Mouse (Mus musculus) left cerebral cortex, adult 2 months (tissue): ENCODE measurements around the gene Micu1. TPM values are rescaled to one million over a fixed set of nuclear protein-coding genes. Genes with fewer than 3 reads are reported as not detected.

Experiments
- DNase-seq, 2 experiments: peaks; one replicate each; pipeline ENCODE4 v3.0.0; 2021 to 2022; ENCODE audit warnings: low spot score in 2 of 2, mixed read lengths in 1 of 2; ENCODE audit errors: extremely low spot score in 1 of 2
- H3K27ac ChIP-seq: fragments of 200-600 bp; 2 replicates; pipeline ENCODE4 v1.8.1; 2022
- H3K4me3 ChIP-seq: fragments of 200-600 bp; 2 replicates; pipeline ENCODE4 v1.8.1; 2022
- CTCF ChIP-seq: fragments of 200-600 bp; IDR thresholded peaks from 2 replicates; pipeline ENCODE4 v1.8.1; 2022; ENCODE audit warnings: antibody characterized with exemption, mild to moderate bottlenecking, moderate library complexity
- intact Hi-C: fragments of 180-260 bp; cut with DNase I; formaldehyde crosslinking; loops from one replicate; pipeline ENCODE4 v1.15.1; 2025
- total RNA-seq, 2 experiments: library from RNA; stranded (reverse); gene quantifications; 2 replicates each; pipeline ENCODE4 v1.2.3; 2021

Micu1 gene
- total RNA-seq, 2 experiments from 2014 or later: 85.2 to 89.9 TPM

DNA sequence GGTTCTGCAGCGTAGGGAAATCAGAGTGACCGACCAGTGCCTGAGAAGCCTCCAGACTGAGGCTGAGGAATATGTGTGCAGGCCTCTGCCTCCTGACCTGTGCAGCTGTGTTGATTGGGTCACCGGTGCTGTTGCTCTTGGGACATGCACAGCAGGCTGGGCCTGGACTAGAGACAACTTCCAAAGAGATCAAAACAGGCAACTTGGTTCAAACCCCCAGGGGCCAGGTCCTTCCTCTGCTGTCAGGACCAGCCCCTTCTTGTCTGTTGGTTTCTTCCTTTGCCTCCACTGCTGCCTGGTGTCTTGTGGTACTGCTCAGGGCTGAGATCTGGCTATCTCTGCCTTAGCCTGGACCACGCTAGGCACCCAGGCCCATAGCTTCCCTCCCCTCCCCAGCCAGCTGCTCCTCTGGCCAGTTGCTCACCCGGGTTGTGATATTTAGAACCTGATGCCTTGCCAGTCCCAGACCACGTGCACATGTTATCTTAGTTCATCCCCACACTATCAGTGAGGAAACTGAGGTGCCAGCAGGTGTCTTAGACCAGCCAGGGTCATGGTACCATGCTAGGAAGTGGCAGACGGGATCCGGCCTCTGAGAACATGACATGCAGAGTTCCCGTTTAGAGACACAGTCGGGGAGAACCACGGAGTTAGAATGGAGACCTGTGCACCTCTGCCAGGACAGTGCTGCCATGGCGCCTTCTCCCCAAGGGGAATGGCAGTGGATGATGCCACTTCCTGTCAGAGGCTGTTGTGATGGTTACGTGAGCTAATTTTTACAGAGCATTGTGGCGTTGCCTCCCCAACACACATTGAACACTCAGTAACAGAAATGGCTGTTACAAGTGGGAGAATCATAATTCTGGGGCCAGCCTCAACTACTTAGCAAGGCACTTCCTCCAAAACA lies 183.2 kb downstream of the Micu1 start:
- TF ChIP-seq CTCF: no peak
- no peak for DNase-seq
- Histone ChIP-seq H3K4me3 (no peak overlapping the region), H3K27ac (peak overlapping the region; percentile 50)
- intact Hi-C loops: loop anchor here (10.0 kb wide), 1 partner anchor 359 kb away; no protein-coding TSS in a partner anchor

DNA sequence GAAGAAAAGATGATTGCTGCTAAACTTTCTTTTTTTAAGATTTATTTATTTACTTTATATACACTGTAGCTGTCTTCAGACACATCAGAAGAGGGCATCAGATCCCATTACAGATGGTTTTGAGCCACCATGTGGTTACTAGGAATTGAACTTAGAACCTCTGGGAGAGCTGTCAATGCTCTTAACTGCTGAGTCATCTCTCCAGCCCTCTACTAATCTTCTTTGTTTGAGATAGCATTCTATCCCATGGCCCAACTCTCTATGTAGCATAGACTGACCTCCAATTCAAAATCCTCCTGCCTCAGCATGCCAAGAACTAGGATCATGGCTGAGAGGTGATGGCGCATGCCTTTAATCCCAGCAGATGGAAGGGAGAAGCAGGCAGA lies 183.8 kb downstream of the Micu1 start:
- no peak for DNase-seq
- H3K27ac ChIP-seq: no peak overlapping the region
- intact Hi-C loops: loop anchor here (10.0 kb wide), 1 partner anchor 359 kb away; no protein-coding TSS in a partner anchor
- TF ChIP-seq CTCF: no peak
- no peak overlapping the region for H3K4me3 ChIP-seq

DNA sequence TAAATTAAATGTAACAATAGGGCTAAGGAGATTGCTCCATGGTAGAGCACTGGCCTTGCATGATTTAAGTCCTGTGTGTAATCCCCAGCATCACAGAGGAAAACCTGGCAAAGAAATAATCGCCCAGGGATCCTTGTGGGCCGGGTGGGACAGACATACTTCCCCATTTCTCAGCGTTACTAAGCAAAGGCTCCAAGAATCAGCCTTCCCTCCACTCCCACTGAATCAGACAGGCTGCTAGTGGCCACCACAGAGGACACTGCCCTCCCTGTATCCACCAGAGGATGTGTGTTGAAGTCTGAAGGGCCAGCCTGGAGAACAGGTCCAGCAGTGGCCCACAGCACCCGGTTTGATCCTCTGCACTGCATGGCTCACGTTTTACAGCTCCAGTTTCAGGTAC lies 185.2 kb downstream of the Micu1 start:
- Histone ChIP-seq H3K27ac (no peak overlapping the region), H3K4me3 (no peak overlapping the region)
- no peak for TF ChIP-seq CTCF
- DNase-seq: no peak
- intact Hi-C loops: loop anchor here (10.0 kb wide), 1 partner anchor 357 kb away; no protein-coding TSS in a partner anchor

- intact Hi-C loops: loop anchor here (10.0 kb wide), 1 partner anchor 355 kb away; no protein-coding TSS in a partner anchor
- no peak overlapping the region; the same call in 1 of the 2 replicates for H3K27ac ChIP-seq
- H3K4me3 ChIP-seq: no peak overlapping the region
- no peak for DNase-seq
- TF ChIP-seq CTCF: no peak
These were observed 187.1 kb downstream of the Micu1 start for GRCm38 (mm10) chr10:59889339-59889738.

- no peak for TF ChIP-seq CTCF
- intact Hi-C loops: loop anchor here (10.0 kb wide), 1 partner anchor 355 kb away; no protein-coding TSS in a partner anchor
- H3K27ac ChIP-seq: peak overlapping the region; percentile 50; the same call in 1 of the 2 replicates
- no peak overlapping the region for H3K4me3 ChIP-seq
- DNase-seq: no peak
These were observed 187.9 kb downstream of the Micu1 start for GRCm38 (mm10) chr10:59889953-59890751.

DNA sequence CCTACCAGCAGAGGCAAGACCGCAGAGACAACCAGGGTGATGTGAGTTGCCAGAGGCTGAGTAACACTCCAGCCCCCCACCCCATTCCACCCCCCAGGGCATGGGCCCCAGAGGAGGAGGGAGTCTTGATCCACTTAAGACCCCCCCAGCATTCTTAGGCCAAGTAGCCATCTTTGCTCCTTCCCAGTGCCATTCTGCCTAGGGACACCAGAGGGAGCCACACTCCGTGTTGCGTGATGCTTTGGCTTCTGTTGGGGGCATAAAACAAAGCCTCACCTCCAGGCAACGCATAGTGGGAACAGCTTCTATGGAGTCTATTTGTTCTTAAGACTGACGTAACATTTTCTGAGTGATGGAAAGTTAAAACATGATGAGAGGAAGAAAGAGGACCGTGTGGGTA lies 190.7 kb downstream of the Micu1 start:
- Histone ChIP-seq H3K4me3 (no peak overlapping the region), H3K27ac (peak overlapping the region; percentile 41; the same call in 1 of the 2 replicates)
- intact Hi-C loops: no loop called here
- peak; percentile 70 to 79 for DNase-seq
- TF ChIP-seq CTCF: peak; percentile 91

GRCm38 (mm10) chr10:59894251-59895160 lies 192.2 kb downstream of the Micu1 start:
- H3K27ac ChIP-seq: peak overlapping the region; percentile 47
- intact Hi-C loops: loop anchor here (1.0 to 5.0 kb wide), 3 partner anchors 108 to 213 kb away; partner anchors contain the start of genes Anapc16, Ascc1 and Spock2
- peak; percentile 87 for TF ChIP-seq CTCF
- DNase-seq: peak; percentile 81 to 86
- H3K4me3 ChIP-seq: no peak overlapping the region

- H3K4me3 ChIP-seq: no peak overlapping the region
- no peak for DNase-seq
- intact Hi-C loops: loop anchor here (1.0 to 5.0 kb wide), 3 partner anchors 55 to 212 kb away; partner anchors contain the start of genes Anapc16, Ascc1 and Spock2
- TF ChIP-seq CTCF: no peak
- peak overlapping the region; percentile 98 for H3K27ac ChIP-seq
These were observed 193.3 kb downstream of the Micu1 start for GRCm38 (mm10) chr10:59895460-59896186.

- TF ChIP-seq CTCF: no peak
- intact Hi-C loops: loop anchor here (1.0 to 5.0 kb wide), 2 partner anchors 54 to 211 kb away; partner anchors contain the start of gene Spock2
- DNase-seq: no peak
- Histone ChIP-seq H3K4me3 (no peak overlapping the region), H3K27ac (peak overlapping the region; percentile 98)
These were observed 193.9 kb downstream of the Micu1 start for GRCm38 (mm10) chr10:59896211-59896610.

DNA sequence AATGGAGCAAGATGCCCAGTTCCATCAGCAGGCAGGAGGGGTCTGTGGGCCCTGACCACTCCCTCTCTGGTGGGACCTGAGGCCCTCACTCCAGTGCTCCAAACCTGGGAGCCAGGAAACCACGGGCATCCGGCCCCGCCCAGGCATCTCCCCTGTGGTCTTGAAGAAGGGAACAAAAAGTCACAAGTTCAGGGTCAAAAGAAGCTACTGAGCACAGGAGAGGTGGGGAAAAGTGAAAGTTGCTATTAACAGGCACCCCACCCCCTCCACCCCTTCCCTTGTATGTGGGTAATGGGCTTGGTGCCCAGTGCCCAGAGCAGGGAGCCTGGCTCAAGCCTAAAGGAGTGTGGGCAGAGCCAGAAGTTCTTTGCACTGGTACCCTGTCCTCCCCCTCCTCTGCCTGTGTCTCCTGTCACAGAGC lies 194.6 kb downstream of the Micu1 start:
- intact Hi-C loops: loop anchor here (1.0 to 5.0 kb wide), 2 partner anchors 53 to 210 kb away; partner anchors contain the start of gene Spock2
- TF ChIP-seq CTCF: no peak
- H3K4me3 ChIP-seq: peak overlapping the region; percentile 13
- no peak for DNase-seq
- peak overlapping the region; percentile 98 for H3K27ac ChIP-seq
